Mouse (Mus musculus) T-helper 1 cell (primary cell): Measurements from ENCODE around the gene Ddrgk1.

Experiments
- in situ Hi-C: fragments of 300-600 bp; cut with MboI, MseI; formaldehyde crosslinking; loops from one replicate; pipeline ENCODE4 v1.15.1; 2025; ENCODE audit warnings: high pct_unique_total_duplicates

Gene Ddrgk1

DNA sequence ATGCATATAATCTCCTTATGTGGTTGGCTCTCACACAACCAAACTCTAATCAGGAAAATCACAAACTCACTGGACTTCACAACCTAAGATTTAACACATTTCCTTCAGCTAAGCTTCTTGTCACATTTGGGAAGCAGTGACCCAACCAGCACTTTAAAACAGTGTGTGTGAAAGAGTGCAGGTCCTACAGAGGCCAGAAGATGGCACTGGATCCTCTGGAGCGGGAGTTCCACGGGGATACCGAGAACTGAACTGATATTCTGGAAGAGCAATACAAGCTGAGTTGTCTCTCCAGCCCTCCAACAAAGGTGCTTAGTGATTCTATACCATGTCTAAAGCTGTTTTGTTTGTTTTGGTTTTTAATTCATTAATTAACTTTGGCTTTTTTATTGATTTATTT, 51.4 kb downstream of the Ddrgk1 start:
- in situ Hi-C loops: no loop called here
